Mouse (Mus musculus): ENCODE data around the gene Aplp1.

DNA sequence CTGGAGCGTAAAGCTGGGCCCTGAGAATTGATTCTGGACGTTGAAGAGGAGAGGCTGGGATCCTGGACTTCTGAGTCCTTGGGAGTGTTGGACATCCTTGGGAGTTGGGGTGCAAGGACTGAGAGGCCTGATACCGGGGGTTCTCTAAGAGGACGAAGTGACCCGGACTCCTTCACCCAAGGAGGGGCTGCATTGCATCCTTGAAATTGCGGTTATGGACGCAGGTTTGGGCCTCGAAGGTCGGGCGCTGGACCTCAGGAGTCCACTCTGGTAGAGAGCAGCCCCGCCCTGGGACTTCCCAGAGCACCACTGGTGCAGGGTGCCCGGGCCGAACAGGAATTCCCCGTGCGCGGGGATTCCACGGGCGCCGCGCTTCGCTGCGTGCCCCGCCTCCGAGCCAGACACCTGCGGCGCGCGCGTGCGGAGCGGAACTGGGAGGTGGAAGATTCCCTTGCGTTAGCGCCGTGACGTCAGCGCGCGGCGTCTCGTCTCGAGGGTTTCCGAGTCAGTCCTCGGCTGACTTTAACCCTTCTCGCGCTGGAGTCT is 23.4 kb downstream of the Aplp1 start:
- TF ChIP-seq POLR2A (IDR thresholded peaks at IDR 0.05; ENCODE audit: control insufficient read depth, extremely low read depth, insufficient read depth, low read length, poor library complexity) = peak; percentile 69; the same call in 1 of the 2 replicates
- TF ChIP-seq CTCF (IDR thresholded peaks at IDR 0.05; ENCODE audit: borderline replicate concordance, control insufficient read depth, extremely low read depth, insufficient read depth, low read length, poor library complexity) = peak; percentile 43; the same call in 1 of the 2 replicates
